Mouse (Mus musculus) cortical plate, adult 2 months (tissue): ENCODE measurements around the gene Nelfe. TPM values are rescaled to one million over a fixed set of nuclear protein-coding genes. Genes with fewer than 3 reads are reported as not detected.
"Not testable (repeated sequence)": the region's sequence is repeated elsewhere in the genome, so short reads cannot be mapped to it uniquely, and the experiment has no call there.

Source experiments
- H3K27ac ChIP-seq: fragments of 200-500 bp; 2 replicates; pipeline ENCODE4 v1.5.1; 2012; ENCODE audit warnings: low read length, control low read depth, inconsistent platforms; ENCODE audit not compliant: insufficient read depth
- H3K4me1 ChIP-seq: fragments of 200-500 bp; 2 replicates; pipeline ENCODE4 v1.6.1; 2011; ENCODE audit warnings: low read length; ENCODE audit not compliant: control insufficient read depth, insufficient read depth
- H3K4me3 ChIP-seq: fragments of 200-500 bp; 2 replicates; pipeline ENCODE4 v1.5.1; 2011; ENCODE audit warnings: mild to moderate bottlenecking, low read length, control low read depth; ENCODE audit not compliant: insufficient read depth
- CTCF ChIP-seq: fragments of 200-500 bp; IDR thresholded peaks from 2 replicates; pipeline ENCODE4 v1.5.1; 2011; ENCODE audit warnings: mild to moderate bottlenecking, control low read depth, low read length; ENCODE audit not compliant: insufficient read depth; ENCODE audit errors: extremely low read depth
- POLR2A ChIP-seq: fragments of 200-500 bp; IDR thresholded peaks from 2 replicates; pipeline ENCODE4 v1.6.1; 2011; ENCODE audit warnings: mild to moderate bottlenecking, low read length, control low read depth; ENCODE audit not compliant: insufficient read depth; ENCODE audit errors: extremely low read depth
- polyA plus RNA-seq: library from polyadenylated mRNA; depleted of rRNA; stranded (reverse); fragments of >200 nt; gene quantifications from 2 replicates; pipeline ENCODE4 v1.2.3, GENCODE M21; 2012; rRNA removed

The Nelfe gene
- polyA plus RNA-seq, 1 experiment = 56.3 TPM

- TF ChIP-seq CTCF (no peak), POLR2A (no peak)
- Histone ChIP-seq H3K4me1 (peaks cover 3% of the 10 kb centered on the region; the same call in 1 of the 2 replicates), H3K27ac (no peak overlapping the region), H3K4me3 (peak overlapping the region; percentile 53)
Measured at GRCm38 (mm10) chr17:34898706-34899052, 48.5 kb downstream of the Nelfe start.

GRCm38 (mm10) chr17:34899053-34899889 lies 49.1 kb downstream of the Nelfe start:
- H3K27ac ChIP-seq = peak overlapping the region; percentile 79
- H3K4me3 ChIP-seq = peak overlapping the region; percentile 53
- no peak for TF ChIP-seq CTCF
- TF ChIP-seq POLR2A = no peak
- peaks cover 3% of the 10 kb centered on the region; the same call in 1 of the 2 replicates for H3K4me1 ChIP-seq

DNA sequence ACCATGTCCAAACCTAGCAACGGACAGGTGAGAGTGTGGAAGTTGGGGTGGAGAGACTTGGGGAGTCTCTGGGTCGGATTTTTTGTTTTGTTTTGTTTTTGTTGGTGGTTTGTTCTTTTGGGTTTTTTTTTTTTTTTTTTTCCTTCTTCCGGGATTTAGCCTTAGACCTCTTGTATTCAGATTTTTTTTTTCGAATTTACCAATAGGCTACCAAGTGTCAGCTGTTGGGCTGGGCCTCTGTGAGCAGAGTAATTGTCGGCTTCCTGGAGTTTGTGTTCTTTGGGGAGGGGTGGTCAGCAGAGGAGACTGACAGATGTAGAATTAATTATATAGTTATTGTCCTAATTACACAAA lies 49.7 kb downstream of the Nelfe start:
- Histone ChIP-seq H3K4me1 (peaks cover 3% of the 10 kb centered on the region; the same call in 1 of the 2 replicates), H3K27ac (no peak overlapping the region), H3K4me3 (peak overlapping the region; percentile 53)
- no peak for TF ChIP-seq POLR2A
- TF ChIP-seq CTCF = no peak

- not testable (repeated sequence) for H3K4me1 ChIP-seq, H3K27ac ChIP-seq, H3K4me3 ChIP-seq
Measured at GRCm38 (mm10) chr17:34900826-34901225, 50.6 kb downstream of the Nelfe start.

DNA sequence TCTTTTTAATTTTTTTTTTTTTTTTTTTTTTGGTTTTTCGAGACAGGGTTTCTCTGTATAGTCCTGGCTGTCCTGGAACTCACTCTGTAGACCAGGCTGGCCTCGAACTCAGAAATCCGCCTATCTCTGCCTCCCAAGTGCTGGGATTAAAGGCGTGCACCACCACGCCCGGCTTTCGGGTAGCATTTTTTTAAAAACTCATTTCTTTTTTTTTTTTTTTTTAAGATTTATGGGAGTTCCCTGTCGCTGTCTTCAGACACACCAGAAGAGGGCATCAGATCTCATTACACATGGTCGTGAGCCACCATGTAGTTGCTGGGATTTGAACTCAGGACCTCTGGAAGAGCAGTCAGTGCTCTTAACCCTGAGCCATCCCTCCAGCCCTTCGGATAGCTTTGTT lies 51.8 kb downstream of the Nelfe start:
- not testable (repeated sequence) for H3K27ac ChIP-seq, H3K4me1 ChIP-seq, H3K4me3 ChIP-seq

- no peak for TF ChIP-seq CTCF
- TF ChIP-seq POLR2A = no peak
- Histone ChIP-seq H3K4me3 (no peak overlapping the region), H3K4me1 (no peaks in the 10 kb centered on the region; the same call in 1 of the 2 replicates), H3K27ac (no peak overlapping the region)
Measured at GRCm38 (mm10) chr17:34902895-34903294, 52.7 kb downstream of the Nelfe start.

Other genes with a start within 250 kb of the Nelfe start
- 125 and 130 TPM in 2 replicates for gene Rnf5, start 246.7 kb upstream of the Nelfe start, polyA plus RNA-seq
- gene Agpat1, start 246.1 kb upstream of the Nelfe start, polyA plus RNA-seq = 225 and 236 TPM in 2 replicates
- 5.3 and 6.1 TPM in 2 replicates for gene Egfl8, start 234.4 kb upstream of the Nelfe start, polyA plus RNA-seq
- gene Ppt2, start 221.9 kb upstream of the Nelfe start, polyA plus RNA-seq = 31.1 and 32.7 TPM in 2 replicates
- gene Prrt1, start 220.9 kb upstream of the Nelfe start, polyA plus RNA-seq = 160 and 165 TPM in 2 replicates
- gene Fkbpl, start 205.6 kb upstream of the Nelfe start, polyA plus RNA-seq = 7.8 and 8.7 TPM in 2 replicates
- gene Atf6b, start 203.2 kb upstream of the Nelfe start, polyA plus RNA-seq = 59.6 and 64.1 TPM in 2 replicates
- gene Tnxb, start 179.9 kb upstream of the Nelfe start, polyA plus RNA-seq = 2.2 and 2.6 TPM in 2 replicates
- 10.7 and 14.8 TPM in 2 replicates for gene C4b, start 106.5 kb upstream of the Nelfe start, polyA plus RNA-seq
- not detected in 2 replicates for gene Cyp21a1, start 45.8 kb upstream of the Nelfe start, polyA plus RNA-seq
- 80.0 and 80.7 TPM in 2 replicates for gene Stk19, start 13.4 kb upstream of the Nelfe start, polyA plus RNA-seq
- 53.1 and 55.5 TPM in 2 replicates for gene Dxo, start 13.4 kb upstream of the Nelfe start, polyA plus RNA-seq
- gene Skiv2l, start 181 bp upstream of the Nelfe start, polyA plus RNA-seq = 74.0 and 81.2 TPM in 2 replicates
- 0.08 and 0.32 TPM in 2 replicates for gene Cfb, start 12.1 kb downstream of the Nelfe start, polyA plus RNA-seq
- 4.8 and 4.9 TPM in 2 replicates for gene Zbtb12, start 29.1 kb downstream of the Nelfe start, polyA plus RNA-seq
- 0.04 and 0.13 TPM in 2 replicates for gene Gm20547, start 31.7 kb downstream of the Nelfe start, polyA plus RNA-seq
- gene C2, start 47.9 kb downstream of the Nelfe start, polyA plus RNA-seq = 3.2 and 3.4 TPM in 2 replicates
- 247 and 264 TPM in 2 replicates for gene Ehmt2, start 48.1 kb downstream of the Nelfe start, polyA plus RNA-seq
- gene Slc44a4, start 64.1 kb downstream of the Nelfe start, polyA plus RNA-seq = 0.46 and 0.49 TPM in 2 replicates
- 49.4 and 50.5 TPM in 2 replicates for gene Neu1, start 80.9 kb downstream of the Nelfe start, polyA plus RNA-seq
- 8.4 and 11.6 TPM in 2 replicates for gene Hspa1b, start 108.8 kb downstream of the Nelfe start, polyA plus RNA-seq
- not detected in 2 replicates for gene Gm20481, start 119.5 kb downstream of the Nelfe start, polyA plus RNA-seq
- gene Hspa1a, start 121.8 kb downstream of the Nelfe start, polyA plus RNA-seq = 12.0 and 14.0 TPM in 2 replicates
- gene Hspa1l, start 122.3 kb downstream of the Nelfe start, polyA plus RNA-seq = 0.50 and 0.59 TPM in 2 replicates
- gene Lsm2, start 131.5 kb downstream of the Nelfe start, polyA plus RNA-seq = 36.9 and 37.2 TPM in 2 replicates
- gene Vars, start 150.6 kb downstream of the Nelfe start, polyA plus RNA-seq = 43.7 and 46.6 TPM in 2 replicates
- 0.29 and 0.36 TPM in 2 replicates for gene Vwa7, start 166.2 kb downstream of the Nelfe start, polyA plus RNA-seq
- 0.94 and 0.96 TPM in 2 replicates for gene Sapcd1, start 177.6 kb downstream of the Nelfe start, polyA plus RNA-seq
- gene Msh5, start 196.4 kb downstream of the Nelfe start, polyA plus RNA-seq = 0.58 and 0.72 TPM in 2 replicates
- 18.4 and 18.7 TPM in 2 replicates for gene Clic1, start 199.6 kb downstream of the Nelfe start, polyA plus RNA-seq
- 25.1 and 26.8 TPM in 2 replicates for gene Ddah2, start 208.6 kb downstream of the Nelfe start, polyA plus RNA-seq
- gene Ly6g6c, start 215.0 kb downstream of the Nelfe start, polyA plus RNA-seq = not detected in 2 replicates
- not detected in 2 replicates for gene Mpig6b, start 215.8 kb downstream of the Nelfe start, polyA plus RNA-seq
- 4.8 and 5.5 TPM in 2 replicates for gene Ly6g6e, start 226.5 kb downstream of the Nelfe start, polyA plus RNA-seq
- gene Ly6g6d, start 227.7 kb downstream of the Nelfe start, polyA plus RNA-seq = 1.8 and 3.6 TPM in 2 replicates
- 0.44 and 1.1 TPM in 2 replicates for gene Ly6g6f, start 235.2 kb downstream of the Nelfe start, polyA plus RNA-seq
- 147 and 159 TPM in 2 replicates for gene Abhd16a, start 238.9 kb downstream of the Nelfe start, polyA plus RNA-seq